Mouse (Mus musculus): ENCODE measurements around the gene Mtg1. TPM values are rescaled to one million over a fixed set of nuclear protein-coding genes. Genes with fewer than 3 reads are reported as not detected.

Gene Mtg1
- polyA plus RNA-seq, 1 experiment from 2014 or later, result 25.2 TPM

DNA sequence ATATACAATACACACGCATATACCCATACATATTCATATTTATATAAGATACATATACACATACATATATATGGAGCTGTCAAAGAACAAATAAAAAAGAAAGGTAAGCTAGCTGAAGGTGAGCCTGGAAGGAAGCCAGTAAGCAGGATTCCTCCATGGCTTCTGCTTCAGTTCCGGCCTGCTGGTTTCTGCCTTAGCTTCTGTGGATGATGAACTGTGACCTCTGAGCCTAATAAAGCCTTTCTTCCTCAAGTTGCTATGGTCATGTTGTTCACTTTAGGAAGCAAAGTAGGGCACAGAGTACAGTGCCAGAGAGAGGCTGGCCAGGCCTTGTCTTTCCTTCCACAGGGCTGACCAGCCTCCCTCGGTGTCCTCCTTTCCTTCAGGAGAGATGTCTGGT lies 33.5 kb downstream of the Mtg1 start:
- Histone ChIP-seq H3K36me3 (no peaks in the 10 kb centered on the region), H3K4me2 (no peak overlapping the region), H3K4me3 (no peak overlapping the region), H3K27me3 (no peaks in the 10 kb centered on the region), H3K27ac (no peak overlapping the region), H3K9ac (no peak overlapping the region), H3K4me1 (no peaks in the 10 kb centered on the region), H3K9me3 (no peaks in the 10 kb centered on the region)
- no peak for ATAC-seq (ENCODE audit: borderline replicate concordance, extremely low read depth, low FRiP score, low TSS enrichment)
- 84% methylated on average over 3 of the region's 3 CpGs for WGBS

- H3K9ac ChIP-seq, result no peak within 1 kb of the TSS
- 50% methylated on average over 1 of the region's 1 CpGs for WGBS
Observed at GRCm38 (mm10) chr7:140172936-140173335, 35.6 kb downstream of the Mtg1 start, which contains the start of gene Olfr523. TSS of gene Olfr523 (plus strand) at chr7:140173217.

DNA sequence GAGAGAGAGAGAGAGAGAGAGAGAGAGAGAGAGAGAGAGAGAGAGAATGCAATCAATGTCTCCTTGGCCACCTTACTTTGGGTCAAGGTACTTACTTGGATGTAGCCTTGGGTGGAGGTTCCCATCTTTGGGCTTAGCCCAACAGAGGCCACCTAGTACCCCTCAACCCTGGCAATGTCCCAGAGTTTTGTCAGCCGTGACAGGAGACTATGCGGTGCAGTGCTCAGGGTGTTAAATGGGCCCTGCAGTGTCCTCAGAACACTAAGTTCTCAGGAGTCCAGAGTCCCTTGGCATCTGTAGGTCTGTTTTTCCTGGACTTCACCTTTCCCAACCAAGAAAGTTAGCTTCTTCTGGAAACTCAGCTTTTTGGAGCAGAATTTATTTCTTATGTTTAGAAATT lies 41.8 kb downstream of the Mtg1 start:
- H3K9me3 ChIP-seq, result no peaks in the 10 kb centered on the region
- 83% methylated on average over 2 of the region's 2 CpGs for WGBS

More at GRCm38 (mm10) chr7:140172936-140173335, 35.6 kb downstream of the Mtg1 start, which contains the start of gene Olfr523:
- H3K27ac ChIP-seq, result no peak within 1 kb of the TSS
- no peaks in the 10 kb centered on the region for H3K27me3 ChIP-seq
- ATAC-seq (ENCODE audit: borderline replicate concordance, extremely low read depth, low FRiP score, low TSS enrichment), result no peak
- no peak within 1 kb of the TSS for H3K4me3 ChIP-seq
- no peaks in the 10 kb centered on the region for H3K9me3 ChIP-seq
- no peak within 1 kb of the TSS for H3K4me2 ChIP-seq
- no peaks in the 10 kb centered on the region for H3K36me3 ChIP-seq
- no peaks in the 10 kb centered on the region for H3K4me1 ChIP-seq

GRCm38 (mm10) chr7:140180692-140181091 lies 43.3 kb downstream of the Mtg1 start:
- H3K27me3 ChIP-seq, result no peaks in the 10 kb centered on the region
- ATAC-seq (ENCODE audit: borderline replicate concordance, extremely low read depth, low FRiP score, low TSS enrichment), result no peak
- no peak overlapping the region for H3K9ac ChIP-seq
- 75% methylated on average over 2 of the region's 2 CpGs for WGBS
- no peaks in the 10 kb centered on the region for H3K9me3 ChIP-seq
- no peaks in the 10 kb centered on the region for H3K4me1 ChIP-seq
- H3K4me3 ChIP-seq, result no peak overlapping the region
- H3K4me2 ChIP-seq, result no peak overlapping the region
- H3K27ac ChIP-seq, result no peak overlapping the region
- no peaks in the 10 kb centered on the region for H3K36me3 ChIP-seq

More for the DNA sequence above, 41.8 kb downstream of the Mtg1 start:
- H3K27me3 ChIP-seq, result no peaks in the 10 kb centered on the region
- H3K9ac ChIP-seq, result no peak overlapping the region
- H3K27ac ChIP-seq, result no peak overlapping the region
- H3K4me3 ChIP-seq, result no peak overlapping the region
- H3K36me3 ChIP-seq, result no peaks in the 10 kb centered on the region
- H3K4me1 ChIP-seq, result no peaks in the 10 kb centered on the region
- no peak for ATAC-seq (ENCODE audit: borderline replicate concordance, extremely low read depth, low FRiP score, low TSS enrichment)
- H3K4me2 ChIP-seq, result no peak overlapping the region

DNA sequence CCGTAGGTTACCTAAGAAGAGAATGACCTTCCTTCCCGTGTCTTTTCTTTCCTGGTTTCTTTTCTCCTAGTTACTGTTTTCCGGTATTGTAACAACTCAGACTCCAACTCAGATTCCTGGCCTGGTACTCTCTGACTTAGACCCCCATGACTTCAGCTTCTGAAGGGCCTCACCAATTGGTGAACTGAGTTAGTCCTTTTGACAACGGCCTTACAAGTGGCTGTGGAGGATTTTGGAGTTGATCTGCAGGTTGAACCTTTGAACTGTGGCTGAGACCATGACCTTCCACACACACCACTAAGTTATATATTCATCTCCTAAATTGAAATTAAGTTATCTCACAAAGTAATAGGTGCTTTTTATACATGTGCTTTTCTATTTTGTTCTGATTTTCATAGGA lies 46.8 kb downstream of the Mtg1 start:
- Histone ChIP-seq H3K4me1 (no peaks in the 10 kb centered on the region), H3K4me3 (no peak overlapping the region), H3K36me3 (no peaks in the 10 kb centered on the region), H3K27ac (no peak overlapping the region), H3K4me2 (no peak overlapping the region), H3K9ac (no peak overlapping the region), H3K27me3 (no peaks in the 10 kb centered on the region), H3K9me3 (no peaks in the 10 kb centered on the region)
- 84% methylated on average over 4 of the region's 4 CpGs for whole genome bisulfite sequencing
- ATAC-seq (ENCODE audit: borderline replicate concordance, extremely low read depth, low FRiP score, low TSS enrichment), result no peak

GRCm38 (mm10) chr7:140186646-140187620 lies 49.6 kb downstream of the Mtg1 start:
- no peaks in the 10 kb centered on the region for H3K9me3 ChIP-seq
- no peaks in the 10 kb centered on the region for H3K27me3 ChIP-seq
- WGBS, result 59% methylated on average over 18 of the region's 18 CpGs

GRCm38 (mm10) chr7:140187721-140188390 lies 50.5 kb downstream of the Mtg1 start:
- no peak overlapping the region for H3K9ac ChIP-seq
- H3K4me2 ChIP-seq, result no peak overlapping the region
- no peak overlapping the region for H3K4me3 ChIP-seq
- WGBS, result 80% methylated on average over 7 of the region's 7 CpGs
- no peak overlapping the region for H3K27ac ChIP-seq
- no peaks in the 10 kb centered on the region for H3K9me3 ChIP-seq
- ATAC-seq (ENCODE audit: borderline replicate concordance, extremely low read depth, low FRiP score, low TSS enrichment), result no peak
- H3K27me3 ChIP-seq, result no peaks in the 10 kb centered on the region
- no peaks in the 10 kb centered on the region for H3K36me3 ChIP-seq
- no peaks in the 10 kb centered on the region for H3K4me1 ChIP-seq

More at GRCm38 (mm10) chr7:140186646-140187620, 49.6 kb downstream of the Mtg1 start:
- H3K4me1 ChIP-seq, result no peaks in the 10 kb centered on the region
- no peak overlapping the region for H3K4me3 ChIP-seq
- no peak for ATAC-seq (ENCODE audit: borderline replicate concordance, extremely low read depth, low FRiP score, low TSS enrichment)
- H3K4me2 ChIP-seq, result no peak overlapping the region
- no peaks in the 10 kb centered on the region for H3K36me3 ChIP-seq
- no peak overlapping the region for H3K9ac ChIP-seq
- H3K27ac ChIP-seq, result no peak overlapping the region

DNA sequence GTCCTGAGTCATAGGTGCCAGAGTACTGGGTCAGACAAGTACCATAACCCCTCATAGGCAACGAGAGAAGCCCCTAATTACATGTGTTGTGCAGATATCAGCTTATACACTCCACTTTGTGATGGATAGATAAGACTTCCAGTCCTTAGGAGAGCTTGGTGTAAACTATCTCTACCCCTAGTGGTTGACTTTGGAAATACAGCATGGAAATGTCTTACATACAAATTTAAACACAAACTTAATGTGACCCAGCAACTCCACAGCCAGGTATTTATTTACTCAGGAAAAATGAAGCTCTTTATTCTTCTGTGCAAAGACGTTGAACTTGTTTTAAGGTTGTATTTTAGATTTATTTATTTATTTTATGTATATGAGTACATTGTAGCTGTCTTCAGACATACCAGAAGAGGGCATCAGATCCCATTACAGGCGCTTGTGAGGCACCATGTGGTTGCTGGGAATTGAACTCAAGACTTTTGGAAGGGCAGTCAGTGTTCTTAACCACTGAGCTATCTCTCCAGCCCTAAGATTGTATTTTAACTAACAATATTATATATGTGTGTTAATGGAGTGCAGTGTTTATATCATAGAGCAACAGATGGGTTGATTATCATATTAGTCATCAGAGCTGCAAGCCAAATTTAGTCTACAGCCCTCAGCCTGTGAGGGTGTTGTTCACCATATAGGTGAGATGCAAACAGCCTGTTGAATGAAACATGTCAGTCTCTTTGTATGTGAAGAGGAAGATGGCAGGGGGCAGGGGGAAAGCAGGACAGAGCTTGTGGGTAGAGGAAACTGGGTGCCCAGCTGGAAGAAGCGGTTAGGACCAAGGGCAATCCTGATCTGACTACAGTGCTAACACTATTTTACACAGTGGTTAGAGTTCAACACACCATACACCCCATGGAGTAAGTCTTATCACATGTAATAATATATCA lies 51.3 kb downstream of the Mtg1 start:
- H3K9me3 ChIP-seq, result no peaks in the 10 kb centered on the region
- H3K4me1 ChIP-seq, result no peaks in the 10 kb centered on the region
- H3K4me2 ChIP-seq, result no peak overlapping the region
- ATAC-seq (ENCODE audit: borderline replicate concordance, extremely low read depth, low FRiP score, low TSS enrichment), result no peak
- H3K27ac ChIP-seq, result no peak overlapping the region
- H3K4me3 ChIP-seq, result no peak overlapping the region
- H3K36me3 ChIP-seq, result no peaks in the 10 kb centered on the region
- WGBS, result 55% methylated on average over 4 of the region's 4 CpGs
- H3K9ac ChIP-seq, result no peak overlapping the region
- no peaks in the 10 kb centered on the region for H3K27me3 ChIP-seq

GRCm38 (mm10) chr7:140190435-140190834 lies 53.1 kb downstream of the Mtg1 start:
- Histone ChIP-seq H3K4me3 (no peak overlapping the region), H3K9me3 (no peaks in the 10 kb centered on the region), H3K9ac (no peak overlapping the region), H3K4me2 (no peak overlapping the region), H3K27ac (no peak overlapping the region), H3K27me3 (no peaks in the 10 kb centered on the region), H3K36me3 (no peaks in the 10 kb centered on the region), H3K4me1 (no peaks in the 10 kb centered on the region)
- 94% methylated on average over 1 of the region's 1 CpGs for WGBS
- no peak for ATAC-seq (ENCODE audit: borderline replicate concordance, extremely low read depth, low FRiP score, low TSS enrichment)

- Histone ChIP-seq H3K9ac (no peak overlapping the region), H3K27me3 (no peaks in the 10 kb centered on the region), H3K4me1 (no peaks in the 10 kb centered on the region), H3K4me3 (no peak overlapping the region), H3K36me3 (no peaks in the 10 kb centered on the region), H3K27ac (no peak overlapping the region), H3K4me2 (no peak overlapping the region), H3K9me3 (no peaks in the 10 kb centered on the region)
- WGBS, result 42% methylated on average over 2 of the region's 2 CpGs
- ATAC-seq (ENCODE audit: borderline replicate concordance, extremely low read depth, low FRiP score, low TSS enrichment), result no peak
Observed at GRCm38 (mm10) chr7:140192445-140192844, 55.1 kb downstream of the Mtg1 start.

- WGBS, result 77% methylated on average over 2 of the region's 2 CpGs
- Histone ChIP-seq H3K27ac (no peak overlapping the region), H3K9ac (no peak overlapping the region), H3K4me1 (no peaks in the 10 kb centered on the region), H3K9me3 (no peaks in the 10 kb centered on the region), H3K4me3 (no peak overlapping the region), H3K27me3 (no peaks in the 10 kb centered on the region), H3K4me2 (no peak overlapping the region), H3K36me3 (no peaks in the 10 kb centered on the region)
- ATAC-seq (ENCODE audit: borderline replicate concordance, extremely low read depth, low FRiP score, low TSS enrichment), result no peak
Observed at GRCm38 (mm10) chr7:140192851-140193250, 55.5 kb downstream of the Mtg1 start.
